Mouse (Mus musculus) hematopoietic stem cell, adult 5-6 weeks (primary cell): ENCODE measurements around the gene Id3. TPM values are rescaled to one million over a fixed set of nuclear protein-coding genes. Genes with fewer than 3 reads are reported as not detected.
A peak's percentile ranks its signal among the peaks of the same experiment; 100 is the strongest.

Experiments
- ATAC-seq, 2 experiments: fragments of 125-278 bp in 1 of 2; replicated peaks in 1 of 2; 2 replicates each; pipeline ENCODE4 v1.8.0; 2016 to 2017; ENCODE audit warnings: inconsistent platforms in 2 of 2, mild to moderate bottlenecking in 2 of 2, moderate number of reproducible peaks in 2 of 2, low read depth in 1 of 2, moderate TSS enrichment in 1 of 2; ENCODE audit not compliant: low FRiP score in 2 of 2, poor library complexity in 2 of 2, severe bottlenecking in 2 of 2, insufficient read depth in 1 of 2, low TSS enrichment in 1 of 2
- total RNA-seq: library from RNA; stranded (forward); fragments of 172-1452, 232-1000 nt; gene quantifications from 2 replicates; pipeline ENCODE4 v1.2.3, GENCODE M21; 2017

The Id3 gene
- total RNA-seq, 1 experiment from 2014 or later: 7.3 TPM

- ATAC-seq: no peak
These were observed 43.6 kb downstream of the Id3 start for GRCm38 (mm10) chr4:136186739-136187472.

DNA sequence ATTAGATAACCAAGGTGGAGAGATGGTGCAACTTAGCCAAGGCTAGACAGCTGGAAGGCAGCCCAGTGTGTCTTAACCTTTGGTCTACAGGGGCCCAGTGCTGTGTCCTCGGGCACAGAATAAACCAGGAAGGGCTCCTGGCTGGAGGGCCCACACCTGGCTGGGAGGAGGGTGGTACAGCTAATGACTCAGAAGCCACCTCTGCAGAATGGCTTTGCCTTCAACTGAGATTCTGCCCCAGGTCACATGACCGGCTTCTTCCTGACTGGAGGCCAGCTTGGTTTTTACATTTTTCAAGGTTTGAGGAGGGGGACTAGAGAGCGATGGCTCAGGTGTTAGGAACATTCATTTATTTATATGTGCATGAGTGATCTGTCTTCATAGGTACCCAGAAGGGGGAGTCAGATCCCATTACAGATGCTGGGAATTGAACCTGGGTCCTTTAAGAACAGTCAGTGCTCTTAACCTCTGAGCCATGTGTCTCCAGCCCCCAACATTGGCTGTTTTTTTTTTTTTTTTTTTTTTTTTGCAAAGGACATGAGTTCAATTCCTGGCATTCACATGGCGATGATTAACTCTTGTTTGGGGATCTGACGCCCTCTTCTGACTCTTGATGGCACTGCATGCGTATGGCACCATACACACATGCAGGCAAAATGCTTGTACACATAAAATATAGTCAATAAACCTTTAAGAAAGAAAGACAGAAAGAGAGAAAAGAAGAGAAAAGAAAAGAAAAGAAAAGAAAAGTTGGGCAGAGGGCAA is 45.9 kb downstream of the Id3 start:
- ATAC-seq: no peak

DNA sequence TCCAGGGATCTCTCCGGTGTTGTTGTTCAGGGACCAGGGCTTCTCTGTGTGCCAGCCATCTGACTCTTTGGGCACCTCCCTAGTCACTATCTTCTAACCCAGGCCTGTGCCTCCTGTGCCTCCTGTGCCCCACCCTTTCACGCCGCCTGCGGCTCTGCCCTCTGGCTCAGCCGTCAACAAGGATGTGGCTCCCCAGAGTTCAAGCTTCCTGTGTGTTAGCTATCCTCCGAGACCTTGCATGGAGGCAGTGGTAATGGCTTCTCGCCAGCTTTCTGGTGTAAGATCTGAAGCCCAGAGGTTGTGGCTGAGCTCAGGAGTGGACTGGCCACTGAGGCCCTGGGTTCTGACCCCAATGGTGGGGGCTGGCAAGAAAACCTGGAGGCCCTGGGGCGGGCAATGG is 46.6 kb downstream of the Id3 start:
- ATAC-seq: peak; percentile 40 to 69

DNA sequence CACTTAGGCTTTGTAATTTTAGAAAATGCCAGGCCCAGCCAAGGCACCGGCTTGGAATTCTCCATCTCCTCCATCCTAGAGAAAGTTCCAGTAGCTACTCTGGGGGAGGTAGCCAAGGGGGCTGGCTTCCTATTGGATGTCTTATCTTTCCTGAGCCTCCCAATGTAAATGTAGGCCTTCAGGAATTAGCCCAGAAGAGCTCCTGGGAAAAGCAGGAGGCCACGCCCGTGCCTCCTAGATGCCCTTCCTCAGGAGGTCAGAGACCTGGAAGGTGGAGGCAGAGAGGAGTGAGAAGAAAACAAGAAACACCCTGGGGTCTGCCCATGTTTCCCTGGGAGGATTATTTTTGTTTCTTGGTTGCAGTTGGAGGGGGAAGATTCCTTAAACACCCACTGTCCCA is 50.3 kb downstream of the Id3 start:
- no peak for ATAC-seq

- ATAC-seq: no peak
These were observed 51.7 kb downstream of the Id3 start for GRCm38 (mm10) chr4:136195029-136195428.

Other genes with a start within 250 kb of the Id3 start
- gene Cnr2, start 248.1 kb upstream of the Id3 start, total RNA-seq: 3.1 and 3.8 TPM in 2 replicates
- 99.5 and 155 TPM in 2 replicates for gene Fuca1, start 222.8 kb upstream of the Id3 start, total RNA-seq
- 32.2 and 35.7 TPM in 2 replicates for gene Hmgcl, start 197.0 kb upstream of the Id3 start, total RNA-seq
- gene Gale, start 179.8 kb upstream of the Id3 start, total RNA-seq: 2.3 and 4.4 TPM in 2 replicates
- 10.8 and 19.3 TPM in 2 replicates for gene Lypla2, start 170.9 kb upstream of the Id3 start, total RNA-seq
- gene Pithd1, start 156.2 kb upstream of the Id3 start, total RNA-seq: 24.1 and 63.2 TPM in 2 replicates
- gene Eloa, start 121.7 kb upstream of the Id3 start, total RNA-seq: 43.3 and 49.1 TPM in 2 replicates
- gene Rpl11, start 90.1 kb upstream of the Id3 start, total RNA-seq: 829 and 1,291 TPM in 2 replicates
- gene E2f2, start 28.9 kb downstream of the Id3 start, total RNA-seq: 7.1 and 7.2 TPM in 2 replicates
- 0.19 and 0.25 TPM in 2 replicates for gene Asap3, start 62.9 kb downstream of the Id3 start, total RNA-seq
- 0.81 TPM in 1 of 2 replicates, not detected in the other for gene Tcea3, start 104.2 kb downstream of the Id3 start, total RNA-seq
- 10.0 and 12.6 TPM in 2 replicates for gene Zfp46, start 141.2 kb downstream of the Id3 start, total RNA-seq
- gene Hnrnpr, start 167.4 kb downstream of the Id3 start, total RNA-seq: 217 and 281 TPM in 2 replicates